Mouse (Mus musculus) heart, postnatal 25 days (tissue): ENCODE measurements around the gene Pttg1ip. TPM values are rescaled to one million over a fixed set of nuclear protein-coding genes. Genes with fewer than 3 reads are reported as not detected.

Experiments used
- DNase-seq: peaks from one replicate; pipeline ENCODE4 v3.0.0; 2022; ENCODE audit warnings: low spot score
- intact Hi-C: fragments of 180-260 bp; cut with DNase I; formaldehyde crosslinking; loops from one replicate; pipeline ENCODE4 v1.15.1; 2025
- microRNA-seq: library from miRNA; unstranded; fragments of <30 nt; microRNA quantifications from one replicate; pipeline ENCODE4 v1.2.0, GENCODE M21; 2022
- total RNA-seq, 2 experiments: library from RNA; stranded (reverse); gene quantifications; 2 replicates each; pipeline ENCODE4 v1.2.3; 2021

Gene Pttg1ip
- total RNA-seq, 2 experiments from 2014 or later = 124 to 138 TPM

DNA sequence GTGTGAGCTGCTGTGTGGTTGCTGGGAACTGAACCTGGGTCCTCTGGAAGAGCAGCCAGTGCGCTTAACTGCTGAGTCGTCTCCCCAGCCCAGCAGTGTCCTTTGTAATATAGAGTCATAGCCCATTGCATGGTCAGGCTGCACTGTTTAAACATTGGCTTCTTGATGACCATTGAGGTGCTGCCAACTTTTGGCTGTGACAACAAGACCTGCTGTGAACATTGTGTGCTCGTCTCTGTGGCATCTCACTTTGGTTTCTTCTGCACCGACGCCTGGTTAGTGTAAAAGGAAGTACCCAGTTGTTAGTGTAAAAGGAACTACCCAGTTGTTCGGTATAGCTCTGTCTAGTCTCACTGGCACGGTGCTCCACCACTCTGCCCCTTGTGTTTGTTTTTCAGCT lies 45.1 kb downstream of the Pttg1ip start:
- no peak for DNase-seq
- intact Hi-C loops = loop anchor here (5.0 to 10.0 kb wide), 4 partner anchors 101 to 538 kb away; partner anchors contain the start of genes D10Jhu81e, Fam207a and Gm10100

DNA sequence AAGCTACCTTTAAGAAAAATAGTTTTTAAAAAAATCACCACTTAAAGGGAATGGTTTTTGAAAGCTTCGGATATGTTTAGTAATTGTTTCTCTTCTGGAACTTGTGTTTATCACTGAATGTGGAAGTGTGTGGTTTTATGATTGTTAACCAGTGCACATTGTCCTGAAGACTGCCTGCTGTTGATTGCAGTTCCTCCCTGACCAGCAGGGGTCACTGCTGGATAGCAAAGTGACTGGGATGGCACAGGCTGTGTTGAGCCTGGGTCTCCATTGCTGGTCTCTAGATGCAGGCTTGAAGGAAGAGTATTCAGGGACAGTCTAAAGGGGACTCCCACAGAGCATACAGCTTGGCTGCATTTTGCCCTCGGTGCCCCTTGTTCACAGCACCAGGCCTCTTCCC lies 46.0 kb downstream of the Pttg1ip start:
- intact Hi-C loops = loop anchor here (1.0 to 10.0 kb wide), 5 partner anchors 100 to 537 kb away; partner anchors contain the start of genes D10Jhu81e, Fam207a and Gm10100
- peak; percentile 54 for DNase-seq

DNA sequence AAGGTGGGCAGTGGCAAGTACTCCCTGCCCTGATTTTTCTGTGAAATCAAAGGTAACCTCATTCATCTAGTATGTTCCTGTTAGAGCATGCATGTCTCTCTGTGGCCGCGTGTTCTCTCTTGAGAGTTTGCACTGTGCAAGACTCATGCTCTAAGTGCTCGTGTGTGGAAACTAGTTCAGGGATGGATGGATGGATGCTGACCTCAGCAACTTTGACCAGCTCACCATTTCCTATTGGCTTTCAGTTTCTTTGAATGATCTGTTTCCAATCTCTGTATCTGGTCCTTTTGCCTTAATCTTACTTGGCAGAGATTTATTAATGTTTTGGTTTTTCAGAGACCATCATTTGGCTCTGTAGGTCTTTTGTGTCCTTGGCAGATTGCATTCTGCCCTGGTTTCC lies 47.6 kb downstream of the Pttg1ip start:
- intact Hi-C loops = loop anchor here (2.0 to 10.0 kb wide), 5 partner anchors 98 to 536 kb away; partner anchors contain the start of genes D10Jhu81e, Fam207a and Gm10100
- DNase-seq = no peak

DNA sequence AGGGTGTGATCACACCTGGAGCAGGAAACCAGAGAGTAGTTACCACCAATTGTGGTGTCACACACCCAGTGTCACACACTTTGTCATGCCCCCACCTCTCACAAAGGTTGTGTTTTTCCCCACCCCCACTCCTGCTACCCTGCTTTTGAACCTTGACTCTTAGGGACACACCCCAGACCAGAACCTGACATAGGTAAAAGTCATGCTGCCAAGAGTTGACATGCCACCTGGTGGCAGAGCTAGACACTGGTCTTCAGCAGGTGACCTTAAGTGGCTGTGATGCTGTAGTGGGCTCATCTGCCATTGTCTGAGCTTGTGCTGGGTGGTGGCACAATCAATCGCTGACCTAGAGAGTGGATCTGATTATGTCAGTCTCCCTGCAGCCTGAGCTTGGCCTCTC lies 48.5 kb downstream of the Pttg1ip start:
- intact Hi-C loops = loop anchor here (2.0 to 10.0 kb wide), 5 partner anchors 97 to 535 kb away; partner anchors contain the start of genes D10Jhu81e, Fam207a and Gm10100

DNA sequence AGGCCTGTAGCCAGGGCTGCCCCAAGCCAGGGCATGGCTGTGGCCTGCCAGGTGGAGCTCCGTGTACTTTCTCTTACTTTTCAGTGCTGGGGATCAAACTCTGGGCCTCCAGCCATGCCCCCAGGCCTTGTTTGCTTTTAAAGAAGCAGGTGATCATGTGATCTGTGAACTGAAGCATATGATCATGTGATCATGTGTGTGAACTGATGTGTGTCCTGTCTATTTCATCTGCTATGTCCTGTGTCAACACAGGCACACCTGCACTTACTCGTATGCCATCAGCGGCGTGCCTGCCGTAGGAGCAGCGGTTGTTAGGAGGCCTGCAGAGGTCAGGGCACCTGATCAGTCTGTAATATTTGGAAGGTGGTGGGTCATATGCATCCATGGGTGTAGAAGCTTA lies 52.5 kb downstream of the Pttg1ip start:
- intact Hi-C loops = no loop called here
- DNase-seq = no peak

More for the DNA sequence above, 48.5 kb downstream of the Pttg1ip start:
- DNase-seq = no peak

DNA sequence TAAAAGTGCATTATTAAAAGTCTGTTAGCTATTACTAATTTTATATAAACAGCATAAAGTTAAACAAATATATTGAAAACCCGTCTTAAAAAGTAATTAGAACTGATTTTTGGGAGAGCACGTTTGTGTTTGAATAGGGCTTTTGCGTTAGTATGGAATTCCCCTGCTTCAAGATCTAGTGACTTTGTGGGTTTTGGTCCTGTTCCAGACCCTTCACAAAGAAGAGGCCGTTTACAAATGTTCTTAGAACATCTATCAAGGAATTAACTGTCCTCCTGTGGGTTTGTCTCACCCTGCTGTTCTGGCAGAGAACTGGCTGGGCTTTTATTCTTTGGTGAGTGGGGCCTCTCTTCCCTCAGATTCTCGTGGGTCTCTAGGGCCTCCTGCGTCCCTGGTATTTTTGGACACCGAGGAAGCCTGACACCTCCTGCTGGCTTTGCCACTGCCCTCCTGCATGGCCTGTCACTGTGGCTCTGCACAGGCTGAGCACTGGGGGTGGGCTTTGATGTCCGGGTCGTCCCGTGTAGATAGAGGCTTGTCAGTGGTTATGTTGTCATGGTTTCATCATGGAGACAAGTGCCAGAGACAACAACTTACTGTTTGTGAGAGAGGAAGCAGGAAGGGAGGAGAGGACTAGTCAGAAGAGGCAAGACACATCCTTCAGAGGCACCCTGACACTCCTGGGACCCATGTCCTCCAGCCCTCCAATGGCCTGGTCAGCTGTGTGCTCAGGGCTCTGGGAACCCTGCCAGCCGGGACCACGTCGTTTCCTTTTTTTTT lies 53.1 kb downstream of the Pttg1ip start:
- intact Hi-C loops = no loop called here
- no peak for DNase-seq

DNA sequence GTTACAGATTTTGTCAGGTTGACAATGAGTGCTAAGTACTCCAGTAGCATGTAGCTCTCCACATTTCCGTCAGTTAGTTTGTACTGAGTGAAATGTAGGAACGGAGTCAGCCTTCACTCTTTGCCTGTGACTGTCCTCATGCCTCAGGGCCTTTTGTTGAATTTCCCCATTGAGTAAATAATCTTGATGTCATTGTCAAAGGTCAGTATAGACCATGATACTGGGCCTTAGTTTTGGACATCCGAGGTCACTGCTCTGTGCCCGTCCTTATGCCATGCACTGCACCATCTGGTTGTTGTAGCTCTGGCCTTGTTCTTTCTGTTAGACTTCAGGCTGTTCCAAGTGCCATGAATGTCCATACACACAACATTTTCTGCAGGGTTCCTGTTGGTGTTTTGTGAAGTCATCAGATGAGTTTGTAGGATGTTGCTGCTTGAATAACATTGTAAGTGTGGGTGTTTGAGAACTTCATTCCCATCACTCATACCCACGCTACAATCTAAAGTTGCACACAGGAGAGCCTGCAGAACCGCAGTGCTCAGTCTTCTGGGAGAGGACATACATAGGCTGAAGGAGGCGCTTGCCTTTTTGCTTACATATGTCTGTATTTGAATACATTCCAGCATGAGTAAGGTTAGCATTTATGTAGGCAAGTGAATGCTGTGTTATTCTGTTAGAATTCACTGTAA lies 54.9 kb downstream of the Pttg1ip start:
- DNase-seq = no peak
- intact Hi-C loops = no loop called here

DNA sequence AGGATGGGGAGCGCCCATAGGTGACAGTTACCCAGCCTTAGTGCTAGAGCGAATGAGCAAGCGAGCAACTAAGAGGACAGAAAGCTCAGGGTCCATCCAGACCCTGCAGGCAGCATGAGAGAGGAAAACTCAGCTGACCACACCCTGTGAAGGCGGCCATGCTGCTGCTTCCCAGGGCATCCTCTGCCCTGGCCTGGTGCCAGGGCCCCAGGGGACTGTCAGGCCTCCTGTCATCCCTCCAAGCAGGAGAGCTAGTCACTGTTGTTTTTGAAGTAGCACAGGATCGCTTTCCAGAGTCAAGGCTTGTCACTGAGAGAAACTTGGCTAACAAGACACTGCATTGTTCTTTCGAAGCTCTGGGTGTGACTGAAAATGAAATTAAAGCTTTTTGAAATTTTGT lies 57.4 kb downstream of the Pttg1ip start:
- DNase-seq = no peak
- intact Hi-C loops = no loop called here

DNA sequence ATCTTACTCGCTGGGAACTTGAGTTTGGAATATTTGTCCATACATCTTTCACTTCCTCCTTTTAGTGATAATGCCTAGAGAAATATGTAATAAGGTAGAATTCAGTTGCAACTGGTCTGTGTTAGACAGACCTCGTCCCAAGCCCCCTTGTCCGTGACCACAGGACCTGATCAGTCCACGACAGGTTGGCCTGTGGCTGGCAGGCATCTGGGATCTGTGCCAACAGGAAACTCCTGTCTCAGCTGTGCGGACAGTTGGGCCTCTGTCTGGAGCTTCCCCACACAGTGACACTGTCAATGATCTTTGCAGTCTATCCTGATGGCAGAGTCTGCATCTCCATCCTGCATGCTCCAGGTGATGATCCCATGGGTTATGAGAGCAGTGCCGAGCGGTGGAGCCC lies 61.6 kb downstream of the Pttg1ip start:
- intact Hi-C loops = no loop called here

DNA sequence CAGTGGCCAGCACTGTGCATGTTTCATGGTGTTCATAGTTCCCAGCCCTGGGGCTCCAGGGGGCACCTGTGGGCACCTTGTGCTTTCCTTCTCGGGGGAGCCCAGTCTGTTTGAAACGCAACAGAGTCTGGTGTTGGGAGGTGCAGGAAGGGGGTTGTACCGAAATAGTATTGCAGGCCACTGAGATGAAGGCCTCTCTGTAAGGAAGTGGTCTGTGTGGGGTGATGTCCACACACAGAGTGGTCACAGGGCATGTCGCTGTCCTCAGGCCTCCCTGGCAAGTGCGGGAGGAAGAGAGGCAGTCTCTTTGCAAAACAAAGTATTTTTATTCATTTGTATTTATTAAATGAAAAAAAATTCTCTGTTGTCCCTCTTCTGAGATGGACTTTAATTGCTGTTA lies 64.1 kb downstream of the Pttg1ip start:
- DNase-seq = no peak
- intact Hi-C loops = no loop called here

More for the DNA sequence above, 61.6 kb downstream of the Pttg1ip start:
- no peak for DNase-seq

DNA sequence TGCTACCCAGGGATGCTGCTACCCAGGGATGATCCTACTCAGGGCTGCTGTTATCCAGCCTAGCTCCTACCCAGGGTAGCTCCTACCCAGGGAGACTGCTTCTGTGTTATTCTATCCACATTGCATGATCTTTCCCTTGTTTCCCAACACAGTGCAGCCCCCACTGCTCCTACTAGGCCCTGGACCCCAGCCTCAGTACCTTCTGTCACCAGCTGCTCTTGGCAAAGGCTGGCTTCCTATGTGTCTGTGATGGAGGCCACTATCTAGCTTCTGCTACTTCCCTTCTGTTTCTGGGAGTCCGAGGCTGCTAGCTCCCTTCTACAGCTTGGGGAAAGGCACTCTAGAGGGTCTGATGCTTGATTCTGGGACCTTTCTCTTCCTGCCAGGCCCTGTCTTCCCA lies 65.9 kb downstream of the Pttg1ip start:
- no peak for DNase-seq
- intact Hi-C loops = no loop called here

DNA sequence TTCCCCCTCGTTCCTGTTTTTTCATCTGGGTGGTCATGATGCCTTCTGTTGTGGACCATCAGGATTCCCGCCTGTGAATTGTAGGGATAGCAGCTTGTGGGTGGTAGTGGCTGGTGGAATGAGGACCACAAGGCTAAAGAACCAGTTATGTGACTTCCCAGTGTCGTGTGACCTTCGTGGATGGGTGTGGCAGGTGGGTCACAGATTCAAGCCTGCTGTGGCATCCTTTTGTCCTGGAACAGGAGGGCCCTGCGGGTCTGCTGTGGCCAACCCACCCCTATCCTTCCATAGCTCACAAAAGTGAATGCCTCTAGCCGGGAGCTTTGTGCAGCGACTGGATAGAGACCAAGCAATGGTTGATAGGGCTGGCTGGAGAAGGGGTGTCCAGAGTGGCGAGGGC lies 66.4 kb downstream of the Pttg1ip start:
- intact Hi-C loops = no loop called here
- DNase-seq = no peak

Small RNA genes within 50 kb of the gene (microRNA-seq; reads per million reads assigned to microRNA genes)
- 14.4 reads per million, percentile 30 among the genes with 10 or more reads in this experiment for gene Mir1930

Other genes starting within 250 kb of the Pttg1ip start
- gene Adarb1, start 163.4 kb upstream of the Pttg1ip start, total RNA-seq = 10 to 100 TPM; 16.7 to 19.7 TPM
- 1 to 10 TPM; 8.6 to 9.9 TPM for gene Fam207a, start 65.9 kb upstream of the Pttg1ip start, total RNA-seq
- gene Itgb2, start 51.5 kb upstream of the Pttg1ip start, total RNA-seq = 1 to 10 TPM; 6.1 to 6.4 TPM
- gene Sumo3, start 24.4 kb downstream of the Pttg1ip start, total RNA-seq = 10 to 100 TPM; 54.8 to 61.2 TPM
- 10 to 100 TPM; 10.3 to 11.7 TPM for gene Gm49325, start 24.5 kb downstream of the Pttg1ip start, total RNA-seq
- 10 to 100 TPM; 66.7 to 68.4 TPM for gene Ube2g2, start 40.6 kb downstream of the Pttg1ip start, total RNA-seq
- not detected for gene Tspear, start 104.8 kb downstream of the Pttg1ip start, total RNA-seq
- gene Gm19402, start 109.0 kb downstream of the Pttg1ip start, total RNA-seq = not detected
- gene Gm9508, start 115.5 kb downstream of the Pttg1ip start, total RNA-seq = not detected
- gene Gm10272, start 124.9 kb downstream of the Pttg1ip start, total RNA-seq = not detected
- not detected for gene Gm10024, start 129.7 kb downstream of the Pttg1ip start, total RNA-seq
- not detected for gene Gm10142, start 134.1 kb downstream of the Pttg1ip start, total RNA-seq
- gene Krtap12-1, start 138.9 kb downstream of the Pttg1ip start, total RNA-seq = not detected
- not detected for gene Gm10100, start 144.8 kb downstream of the Pttg1ip start, total RNA-seq
- gene Gm18596, start 160.9 kb downstream of the Pttg1ip start, total RNA-seq = not detected
- not detected for gene Gm9736, start 169.6 kb downstream of the Pttg1ip start, total RNA-seq
- not detected for gene Gm3233, start 178.0 kb downstream of the Pttg1ip start, total RNA-seq
- gene Gm3238, start 189.6 kb downstream of the Pttg1ip start, total RNA-seq = not detected
- gene Gm7138, start 195.2 kb downstream of the Pttg1ip start, total RNA-seq = not detected
- not detected for gene Gm3250, start 200.8 kb downstream of the Pttg1ip start, total RNA-seq
- gene Gm7137, start 206.5 kb downstream of the Pttg1ip start, total RNA-seq = not detected
- not detected for gene Gm9639, start 213.4 kb downstream of the Pttg1ip start, total RNA-seq
- not detected for gene Gm19668, start 217.4 kb downstream of the Pttg1ip start, total RNA-seq
- gene Gm9507, start 230.1 kb downstream of the Pttg1ip start, total RNA-seq = not detected
- not detected for gene Gm2696, start 233.0 kb downstream of the Pttg1ip start, total RNA-seq
- not detected for gene Krtap10-4, start 245.4 kb downstream of the Pttg1ip start, total RNA-seq